Mouse (Mus musculus) stomach, postnatal 0 days (tissue): ENCODE measurements around the gene Cyp1a2. TPM values are rescaled to one million over a fixed set of nuclear protein-coding genes. Genes with fewer than 3 reads are reported as not detected.

Experiments used
- ATAC-seq: fragments of 200-750 bp; cut with Nextera tagmentation; 2 replicates; pipeline ENCODE4 v1.8.0; 2017; ENCODE audit not compliant: low FRiP score, low TSS enrichment
- DNase-seq: peaks from one replicate; pipeline ENCODE4 v3.0.0-alpha.2; 2016; ENCODE audit warnings: low spot score
- H3K27ac ChIP-seq: fragments of 300-500 bp; sonication (generic); replicated peaks from 2 replicates; pipeline ENCODE4 v1.5.1; 2014; ENCODE audit warnings: mild to moderate bottlenecking, control low read depth
- H3K27me3 ChIP-seq: fragments of 300-500 bp; sonication (generic); 2 replicates; pipeline ENCODE4 v1.6.1; 2014; ENCODE audit warnings: low read length; ENCODE audit not compliant: control insufficient read depth, insufficient read depth
- H3K36me3 ChIP-seq: fragments of 300-500 bp; sonication (generic); 2 replicates; pipeline ENCODE4 v1.6.1; 2014; ENCODE audit warnings: low read length, mixed read lengths; ENCODE audit not compliant: control insufficient read depth, insufficient read depth
- H3K4me1 ChIP-seq: fragments of 300-500 bp; sonication (generic); replicated peaks from 2 replicates; pipeline ENCODE4 v1.6.1; 2014; ENCODE audit warnings: antibody characterized with exemption; ENCODE audit not compliant: control insufficient read depth, insufficient read depth
- H3K4me2 ChIP-seq: fragments of 300-500 bp; sonication (generic); replicated peaks from 2 replicates; pipeline ENCODE4 v1.6.1; 2014; ENCODE audit warnings: low read depth, mild to moderate bottlenecking, control low read depth, moderate library complexity
- H3K4me3 ChIP-seq: fragments of 300-500 bp; sonication (generic); 2 replicates; pipeline ENCODE4 v1.5.1; 2014; ENCODE audit warnings: low read depth, low read length, control low read depth
- H3K9ac ChIP-seq: fragments of 300-500 bp; sonication (generic); 2 replicates; pipeline ENCODE4 v1.6.1; 2014; ENCODE audit warnings: mild to moderate bottlenecking, low read length, control low read depth, mixed read lengths
- H3K9me3 ChIP-seq: fragments of 300-500 bp; sonication (generic); 2 replicates; pipeline ENCODE4 v1.6.1; 2016; ENCODE audit warnings: low read length; ENCODE audit not compliant: control insufficient read depth
- CTCF ChIP-seq: IDR thresholded peaks from 2 replicates; pipeline ENCODE4 v1.5.1; 2016; ENCODE audit warnings: antibody characterized with exemption, low read depth, mild to moderate bottlenecking, moderate library complexity
- EP300 ChIP-seq: optimal IDR thresholded peaks from 2 replicates; pipeline ENCODE3; 2016; ENCODE audit warnings: antibody characterized with exemption
- WGBS: fragments of 180-500 bp; shearing (Covaris S2); extraction: QIAGEN DNeasy Blood & Tissue Kit; methylation state at CpG from one replicate; pipeline ENCODE4 v1.1.7; 2014; 5-methylcytosine and 5-hydroxymethylcytosine counted together
- polyA plus RNA-seq: library from polyadenylated mRNA; unstranded; fragments of >200 nt; fragmentation: Nextera tagmentation; extraction: Ambion mirVana; gene quantifications from 2 replicates; pipeline ENCODE4 v1.2.1, GENCODE M21; 2015

The Cyp1a2 gene
- polyA plus RNA-seq, 1 experiment from 2014 or later: not detected

DNA sequence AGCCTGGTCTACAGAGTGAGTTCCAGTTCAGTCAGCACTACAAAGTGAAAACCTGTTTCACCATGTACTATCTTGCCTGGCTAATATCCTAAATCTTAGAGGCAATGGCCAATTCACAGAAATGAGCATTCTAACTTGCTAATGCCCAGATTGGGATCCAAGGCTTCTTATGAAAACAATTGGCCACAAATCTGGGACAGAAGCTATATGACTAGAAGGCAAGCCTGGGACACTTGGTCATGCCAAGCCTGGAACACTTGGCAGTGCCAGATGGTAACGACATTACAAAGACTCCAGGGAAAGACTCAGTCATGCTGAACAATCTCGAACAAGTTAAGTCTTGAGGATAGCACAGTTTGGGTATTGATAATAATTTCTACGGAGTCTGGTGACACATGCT, 23.0 kb upstream of the Cyp1a2 start:
- no peaks in the 10 kb centered on the region for H3K36me3 ChIP-seq
- no peak for ATAC-seq
- 92% methylated on average over 3 of the region's 3 CpGs for WGBS

GRCm38 (mm10) chr9:57698466-57699150, 15.1 kb upstream of the Cyp1a2 start:
- no peak for ATAC-seq
- H3K4me3 ChIP-seq: no peak overlapping the region
- DNase-seq: no peak
- 0 out of 2 replicates have a peak, but pooled peaks cover 4% of the 10 kb centered on the region for H3K27me3 ChIP-seq
- H3K9me3 ChIP-seq: no peaks in the 10 kb centered on the region
- H3K4me2 ChIP-seq: no peak overlapping the region
- no peaks in the 10 kb centered on the region for H3K36me3 ChIP-seq
- no peak overlapping the region for H3K9ac ChIP-seq
- TF ChIP-seq CTCF (no peak), EP300 (no peak)
- no peak overlapping the region for H3K27ac ChIP-seq
- no peaks in the 10 kb centered on the region for H3K4me1 ChIP-seq
- 92% methylated on average over 1 of the region's 1 CpGs for WGBS

More for the DNA sequence above, 23.0 kb upstream of the Cyp1a2 start:
- H3K4me3 ChIP-seq: no peak overlapping the region
- H3K27ac ChIP-seq: no peak overlapping the region
- no peak overlapping the region for H3K4me2 ChIP-seq
- DNase-seq: no peak
- H3K27me3 ChIP-seq: no peaks in the 10 kb centered on the region
- no peaks in the 10 kb centered on the region for H3K9me3 ChIP-seq
- H3K9ac ChIP-seq: no peak overlapping the region
- H3K4me1 ChIP-seq: no peaks in the 10 kb centered on the region
- TF ChIP-seq EP300 (no peak), CTCF (no peak)

DNA sequence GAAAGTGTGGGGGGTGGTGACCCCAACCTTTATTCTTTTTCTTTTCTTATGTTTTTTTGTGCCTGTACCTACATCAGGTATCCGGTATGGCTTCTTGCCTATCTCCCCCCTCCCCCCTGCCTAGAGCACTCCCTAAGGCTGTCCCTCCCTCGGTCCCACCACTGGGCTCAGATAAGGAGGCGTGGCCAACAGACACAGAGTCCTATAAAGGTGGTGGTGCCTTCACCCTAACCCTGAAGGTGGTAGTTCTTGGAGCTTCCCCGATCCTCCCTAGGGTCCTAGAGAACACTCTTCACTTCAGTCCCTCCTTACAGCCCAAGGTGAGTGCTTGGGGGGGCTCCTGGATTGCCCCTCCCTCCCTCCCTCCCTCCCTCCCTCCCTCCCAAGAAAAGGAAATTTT, 13.9 kb upstream of the Cyp1a2 start:
- Histone ChIP-seq H3K4me1 (no peaks in the 10 kb centered on the region), H3K27me3 (0 out of 2 replicates have a peak, but pooled peaks cover 4% of the 10 kb centered on the region), H3K9ac (no peak overlapping the region), H3K27ac (no peak overlapping the region), H3K9me3 (no peaks in the 10 kb centered on the region), H3K4me3 (no peak overlapping the region), H3K4me2 (no peak overlapping the region), H3K36me3 (no peaks in the 10 kb centered on the region)
- 28% methylated on average over 4 of the region's 4 CpGs for WGBS
- no peak for DNase-seq
- TF ChIP-seq CTCF (no peak), EP300 (no peak)
- peak; percentile 45 for ATAC-seq

DNA sequence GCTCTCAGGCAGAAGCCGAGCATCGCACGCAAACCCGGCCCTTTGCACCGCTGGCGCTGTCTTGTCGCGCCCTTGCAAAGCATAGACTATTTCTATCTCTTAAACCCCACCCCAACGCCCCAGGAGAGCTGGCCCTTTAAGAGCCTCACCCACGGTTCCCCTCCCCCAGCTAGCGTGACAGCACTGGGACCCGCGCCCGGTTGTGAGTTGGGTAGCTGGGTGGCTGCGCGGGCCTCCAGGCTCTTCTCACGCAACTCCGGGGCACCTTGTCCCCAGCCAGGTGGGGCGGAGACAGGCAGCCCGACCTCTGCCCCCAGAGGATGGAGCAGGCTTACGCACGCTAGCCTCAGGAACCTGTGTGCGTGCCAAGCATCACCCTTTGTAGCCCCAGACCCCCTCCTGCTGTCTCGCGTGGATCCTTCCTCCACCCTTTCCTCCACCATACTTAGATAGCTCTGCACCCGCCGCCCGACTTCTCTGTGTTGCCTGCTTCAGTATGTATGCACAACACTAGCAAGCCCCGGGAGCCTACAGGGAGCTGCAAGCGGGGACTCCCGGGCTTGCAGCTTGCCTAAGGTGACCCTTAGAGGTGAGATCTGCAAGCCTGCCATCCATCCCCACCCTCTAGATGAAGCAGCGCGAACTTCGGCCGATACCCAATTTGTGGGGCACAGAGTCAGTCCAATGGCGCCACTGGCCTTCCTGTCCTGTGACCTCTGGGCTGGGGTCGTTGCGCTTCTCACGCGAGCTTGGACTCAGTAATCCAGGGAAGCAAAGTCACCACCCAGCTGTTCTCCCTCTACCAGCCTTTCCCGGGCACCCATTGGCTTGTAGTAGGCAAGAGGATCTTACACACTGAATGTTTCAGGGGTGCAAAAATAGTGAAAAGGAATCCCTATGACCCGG, 13.1 kb upstream of the Cyp1a2 start:
- Histone ChIP-seq H3K4me1 (no peaks in the 10 kb centered on the region), H3K4me3 (peak overlapping the region; percentile 39), H3K36me3 (no peaks in the 10 kb centered on the region), H3K27me3 (0 out of 2 replicates have a peak, but pooled peaks cover 4% of the 10 kb centered on the region), H3K9ac (peak overlapping the region; percentile 53), H3K27ac (no peak overlapping the region), H3K4me2 (peak overlapping the region; percentile 64), H3K9me3 (no peaks in the 10 kb centered on the region)
- ATAC-seq: peak; percentile 27; the same call in 1 of the 2 replicates
- DNase-seq: peak; percentile 48
- WGBS: 3% methylated on average over 42 of the region's 42 CpGs
- TF ChIP-seq EP300: no peak
- no peak for TF ChIP-seq CTCF

DNA sequence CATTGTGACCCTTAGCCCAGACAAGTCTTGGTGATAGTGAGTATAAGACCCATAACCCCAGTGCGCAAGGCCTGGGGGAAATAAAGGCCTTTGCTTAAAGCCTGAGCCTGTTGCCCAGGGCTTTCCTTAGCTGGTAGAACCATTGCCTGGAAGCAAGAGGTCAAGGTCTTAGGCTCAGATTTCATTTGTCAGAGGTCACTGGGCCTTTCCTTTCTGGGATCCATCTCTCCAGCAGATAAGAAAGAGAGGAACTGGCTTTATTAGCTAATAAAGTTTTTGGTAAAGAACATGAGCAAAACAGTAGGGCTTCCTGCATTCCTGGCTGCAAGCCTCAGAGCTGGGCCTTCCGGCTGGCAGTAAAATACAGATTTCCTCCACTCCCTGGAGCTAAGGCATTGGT, 10.6 kb upstream of the Cyp1a2 start:
- no peak overlapping the region for H3K4me2 ChIP-seq
- no peaks in the 10 kb centered on the region for H3K36me3 ChIP-seq
- 0 out of 2 replicates have a peak, but pooled peaks cover 4% of the 10 kb centered on the region for H3K27me3 ChIP-seq
- no peak overlapping the region for H3K9ac ChIP-seq
- no peaks in the 10 kb centered on the region for H3K9me3 ChIP-seq
- DNase-seq (no peak), ATAC-seq (no peak)
- no peaks in the 10 kb centered on the region for H3K4me1 ChIP-seq
- 79% methylated on average over 2 of the region's 2 CpGs for WGBS
- H3K27ac ChIP-seq: no peak overlapping the region
- no peak overlapping the region for H3K4me3 ChIP-seq
- TF ChIP-seq CTCF: no peak
- no peak for TF ChIP-seq EP300

DNA sequence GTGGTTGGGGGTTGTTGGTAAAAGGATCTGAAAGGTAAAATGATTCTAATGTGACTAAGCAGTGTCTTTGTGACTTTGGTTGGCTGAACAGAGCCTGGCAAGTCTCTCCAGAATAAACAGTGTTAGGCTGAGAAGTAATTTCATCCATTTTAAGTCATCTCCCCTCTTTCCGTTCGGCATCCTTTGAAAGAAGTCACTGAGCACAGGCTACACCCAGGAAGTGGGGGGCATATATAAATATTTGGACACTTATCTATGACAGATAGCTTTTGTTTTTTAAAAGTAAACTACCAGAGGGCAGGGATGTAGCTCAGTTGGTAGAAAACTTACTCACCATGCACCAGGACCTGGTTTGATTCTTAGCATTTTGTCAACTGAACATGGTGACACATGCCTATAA, 5.1 kb upstream of the Cyp1a2 start:
- H3K9me3 ChIP-seq: no peaks in the 10 kb centered on the region
- H3K4me3 ChIP-seq: no peak overlapping the region
- DNase-seq (no peak), ATAC-seq (no peak)
- H3K4me1 ChIP-seq: no peaks in the 10 kb centered on the region
- H3K9ac ChIP-seq: no peak overlapping the region
- no peaks in the 10 kb centered on the region for H3K36me3 ChIP-seq
- TF ChIP-seq CTCF: no peak
- no peak for TF ChIP-seq EP300
- no peaks in the 10 kb centered on the region for H3K27me3 ChIP-seq
- WGBS: 18% methylated on average over 2 of the region's 2 CpGs
- no peak overlapping the region for H3K4me2 ChIP-seq
- no peak overlapping the region for H3K27ac ChIP-seq
